Mouse (Mus musculus): ENCODE data around the gene G430095P16Rik.
A peak's percentile ranks its signal among the peaks of the same experiment; 100 is the strongest.

Gene G430095P16Rik

GRCm38 (mm10) chr8:84722530-84722849, 317 bp upstream of the G430095P16Rik start:
- no peak for DNase-seq (ENCODE audit: low spot score)

- DNase-seq (ENCODE audit: low spot score): no peak
Measured at GRCm38 (mm10) chr8:84723571-84723900, 729 bp downstream of the G430095P16Rik start.

GRCm38 (mm10) chr8:84724683-84725082, 1.9 kb downstream of the G430095P16Rik start:
- DNase-seq (ENCODE audit: low spot score): no peak

- no peak for DNase-seq (ENCODE audit: low spot score)
Measured at GRCm38 (mm10) chr8:84725246-84725940, 2.6 kb downstream of the G430095P16Rik start.

- peak; percentile 79 for DNase-seq (ENCODE audit: low spot score)
Measured at GRCm38 (mm10) chr8:84725941-84726259, 3.1 kb downstream of the G430095P16Rik start.

- peak; percentile 62 for DNase-seq (ENCODE audit: low spot score)
Measured at GRCm38 (mm10) chr8:84728474-84728873, 5.7 kb downstream of the G430095P16Rik start.

- DNase-seq (ENCODE audit: low spot score): no peak
Measured at GRCm38 (mm10) chr8:84729921-84730362, 7.1 kb downstream of the G430095P16Rik start.

- no peak for DNase-seq (ENCODE audit: low spot score)
Measured at GRCm38 (mm10) chr8:84730541-84731370, 7.9 kb downstream of the G430095P16Rik start.

GRCm38 (mm10) chr8:84731371-84732177, 8.8 kb downstream of the G430095P16Rik start:
- no peak for DNase-seq (ENCODE audit: low spot score)

- DNase-seq (ENCODE audit: low spot score): peak; percentile 58
Measured at GRCm38 (mm10) chr8:84732545-84732944, 9.7 kb downstream of the G430095P16Rik start.

- DNase-seq (ENCODE audit: low spot score): no peak
Measured at GRCm38 (mm10) chr8:84732996-84733395, 10.2 kb downstream of the G430095P16Rik start.

- DNase-seq (ENCODE audit: low spot score): no peak
Measured at GRCm38 (mm10) chr8:84733959-84734358, 11.2 kb downstream of the G430095P16Rik start.

GRCm38 (mm10) chr8:84734680-84735079, 11.9 kb downstream of the G430095P16Rik start:
- no peak for DNase-seq (ENCODE audit: low spot score)

- DNase-seq (ENCODE audit: low spot score): no peak
Measured at GRCm38 (mm10) chr8:84735597-84735996, 12.8 kb downstream of the G430095P16Rik start.

GRCm38 (mm10) chr8:84736521-84736920, 13.7 kb downstream of the G430095P16Rik start:
- no peak for DNase-seq (ENCODE audit: low spot score)

- DNase-seq (ENCODE audit: low spot score): peak; percentile 85
Measured at GRCm38 (mm10) chr8:84737608-84738007, 14.8 kb downstream of the G430095P16Rik start.

- no peak for DNase-seq (ENCODE audit: low spot score)
Measured at GRCm38 (mm10) chr8:84738266-84738665, 15.5 kb downstream of the G430095P16Rik start.

GRCm38 (mm10) chr8:84738715-84739400, 16.1 kb downstream of the G430095P16Rik start:
- no peak for DNase-seq (ENCODE audit: low spot score)

- no peak for DNase-seq (ENCODE audit: low spot score)
Measured at GRCm38 (mm10) chr8:84739401-84739742, 16.6 kb downstream of the G430095P16Rik start.

- DNase-seq (ENCODE audit: low spot score): no peak
Measured at GRCm38 (mm10) chr8:84740895-84741843, 18.4 kb downstream of the G430095P16Rik start.
